Mouse (Mus musculus): ENCODE data around the gene Apoc1.

The Apoc1 gene

DNA sequence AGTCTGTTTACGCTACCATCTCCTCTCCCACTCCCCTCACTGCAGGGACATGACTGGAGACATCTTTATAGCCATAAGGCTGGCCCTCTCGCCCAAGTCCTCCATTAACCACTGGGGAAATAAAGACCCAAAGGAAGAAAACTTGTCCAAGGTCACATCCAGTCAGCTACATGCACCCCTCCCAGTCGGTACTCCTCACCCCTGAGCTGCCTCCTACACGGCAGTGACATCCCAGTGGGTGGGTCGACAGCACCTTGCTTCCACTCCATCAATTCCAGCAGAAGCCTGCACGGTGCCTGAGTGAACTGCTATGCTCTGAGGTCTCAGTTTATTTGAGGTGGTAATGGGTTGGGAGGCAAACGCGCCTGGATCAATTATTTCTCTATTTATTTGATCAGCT is 28.5 kb downstream of the Apoc1 start:
- CTCF ChIA-PET: interaction anchor here in 2 of 4 experiments (0.9 to 2.9 kb wide), 7 partner anchors 36 to 184 kb away, joined by 3 to 13 read pairs (median 8); partner anchors contain the start of genes Apoe (in 1 of the 2), Nectin2 (in 1 of the 2) and Tomm40 (in 1 of the 2)
- POLR2A ChIA-PET: interaction anchor here in 3 of 4 experiments (0.7 to 10.9 kb wide), 32 partner anchors 9 to 259 kb away, joined by 3 to 314 read pairs (median 4); partner anchors contain the start of genes Apoe (in 3 of the 3), Tomm40 (in 3 of the 3), Apoc1 (in 2 of the 3) and Relb (in 2 of the 3)

DNA sequence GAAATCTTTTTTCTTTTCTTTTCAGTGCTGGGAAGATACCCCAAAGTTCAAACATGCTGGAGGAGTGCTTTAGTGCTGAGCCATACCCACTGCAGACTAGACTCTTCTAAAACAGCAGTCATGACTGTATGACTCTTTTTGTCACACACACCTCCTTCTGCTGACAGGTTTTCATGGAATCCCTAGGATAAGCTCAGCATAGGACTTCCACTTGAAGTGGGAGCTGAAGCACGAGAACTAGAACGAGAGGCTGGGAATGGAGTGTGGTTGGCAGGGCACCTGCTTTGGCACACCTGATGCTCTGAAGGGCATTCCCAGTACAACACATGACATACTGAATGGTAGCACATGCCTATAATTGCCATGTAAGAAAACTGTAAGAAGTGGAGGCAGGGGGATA is 39.8 kb downstream of the Apoc1 start:
- ChIA-PET CTCF (interaction anchor here in 2 of 4 experiments (0.6 kb wide), 2 partner anchors 48 to 132 kb away, joined by 3 to 4 read pairs; no protein-coding TSS in a partner anchor), POLR2A (interaction anchor here in 2 of 4 experiments (1.6 to 3.3 kb wide), 2 partner anchors 10 to 13 kb away, joined by 3 to 8 read pairs; no protein-coding TSS in a partner anchor)

DNA sequence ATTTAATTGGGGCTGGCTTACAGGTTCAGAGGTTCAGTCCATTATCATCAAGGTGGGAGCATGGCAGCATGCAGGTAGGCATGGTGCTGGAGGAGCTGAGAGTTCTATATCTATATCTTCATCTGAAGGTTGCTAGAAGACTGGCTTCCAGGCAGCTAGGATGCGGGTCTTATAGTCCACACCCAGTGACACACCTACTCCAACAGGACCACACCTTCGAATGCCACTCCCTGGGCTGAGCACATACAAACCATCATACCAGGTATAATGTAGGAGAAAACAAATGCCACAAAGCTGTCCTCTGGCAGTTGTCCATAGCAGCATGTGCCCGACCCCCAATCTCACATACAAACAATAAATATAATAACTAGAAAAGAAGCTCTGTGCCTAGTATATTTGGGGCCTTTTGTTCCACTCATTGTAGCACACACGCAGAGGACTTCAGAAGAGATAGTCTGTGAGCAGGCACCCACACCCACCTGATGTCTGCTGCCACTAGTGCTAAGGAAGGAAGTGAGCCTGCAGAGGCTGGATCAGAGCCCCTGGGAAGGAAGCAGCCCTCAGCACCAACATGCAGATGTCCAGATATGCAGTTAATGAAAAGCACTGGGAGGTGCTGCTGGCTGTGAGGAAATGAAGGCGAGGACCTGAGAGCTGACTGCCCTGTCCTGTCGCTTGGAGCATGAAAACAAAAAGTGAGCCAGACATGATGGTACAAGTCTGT is 41.2 kb downstream of the Apoc1 start:
- CTCF ChIA-PET: interaction anchor here in 3 of 4 experiments (0.5 to 2.0 kb wide), 4 partner anchors 17 to 252 kb away, joined by 3 to 7 read pairs (median 4); no protein-coding TSS in a partner anchor

DNA sequence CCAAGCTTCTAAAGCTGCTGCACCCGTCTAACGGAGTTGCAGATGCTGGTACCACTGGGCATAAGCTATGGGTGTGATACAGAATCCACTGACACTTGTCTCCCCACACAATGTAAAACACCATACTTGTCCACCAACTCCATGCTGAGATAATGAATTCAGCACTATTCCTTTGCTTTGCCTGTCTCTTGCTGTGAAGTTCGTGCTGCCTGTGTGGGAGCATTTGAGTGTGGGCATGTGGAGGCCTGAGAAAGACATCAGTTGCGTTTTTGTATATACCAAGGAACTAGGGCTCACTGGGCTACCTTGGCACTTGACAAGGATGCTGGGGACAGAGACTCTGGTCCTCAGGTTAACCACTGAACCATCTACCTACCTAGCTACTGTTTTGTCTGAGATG is 51.2 kb downstream of the Apoc1 start:
- CTCF ChIA-PET: interaction anchor here in 3 of 4 experiments (1.0 to 1.5 kb wide), 3 partner anchors 16 to 52 kb away, joined by 3 to 4 read pairs (median 3); no protein-coding TSS in a partner anchor
- POLR2A ChIA-PET: interaction anchor here in 3 of 4 experiments (0.6 to 5.1 kb wide), 13 partner anchors 10 to 110 kb away, joined by 3 to 29 read pairs (median 5); partner anchors contain the start of genes Clptm1 (in 2 of the 3), Apoe (in 1 of the 3) and Relb (in 1 of the 3)

More for the DNA sequence above, 41.2 kb downstream of the Apoc1 start:
- POLR2A ChIA-PET: interaction anchor here in 2 of 4 experiments (1.2 to 3.3 kb wide), 5 partner anchors 8 to 23 kb away, joined by 3 to 8 read pairs (median 6); no protein-coding TSS in a partner anchor
